ENCODE assay signal across 14 mouse cellular contexts in the genomic region with DNA sequence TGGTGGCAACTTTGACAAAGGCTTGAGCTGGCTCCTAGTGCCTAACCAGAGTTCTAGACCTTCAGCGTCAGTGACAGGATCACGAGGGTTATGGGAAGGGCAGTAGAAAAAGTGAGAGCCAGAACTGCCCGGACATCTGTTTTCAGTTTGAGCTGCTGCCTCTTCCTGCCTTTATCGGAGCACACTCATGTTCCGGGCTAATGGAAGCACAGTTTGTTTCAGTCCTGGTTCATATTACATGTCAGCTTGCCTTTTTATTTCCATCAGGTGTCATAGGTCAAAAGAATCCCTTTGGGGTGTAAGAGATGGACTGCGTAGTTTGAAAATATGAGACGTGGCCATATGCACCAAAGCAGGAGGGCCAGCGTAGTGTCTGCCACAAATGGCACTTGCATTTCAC.
DNase-seq lines count a peak whose midpoint lies in the region; ATAC-seq and TF ChIP-seq lines count a peak whose summit lies in the region.
"Had no signal": no experiment of that assay in that cellular context is flagged by ENCODE, and none has a peak within 500 bp of the region (broad histone marks: within the 10 kb centered on the region; RNA-seq: fewer than 3 reads in every experiment).

No protein-coding gene starts in this region.

- H3K4me2 ChIP-seq in heart, embryonic 13.5 days: no peak overlapping the region
- no peak overlapping the region for H3K4me2 ChIP-seq in stomach, embryonic 14.5 days (replicated peaks; ENCODE audit: low read depth, low read length)
- no peak overlapping the region for H3K4me2 ChIP-seq in stomach, postnatal 0 days (replicated peaks; ENCODE audit: low read depth)
- H3K4me2 ChIP-seq in heart, postnatal 0 days (ENCODE audit: low read depth, low read length): no peak overlapping the region
- H3K4me2 ChIP-seq: hindbrain, embryonic 15.5 days had no signal

- TF ChIP-seq EP300 in stomach, postnatal 0 days (optimal IDR thresholded peaks at IDR 0.05): no peak
- no peak for TF ChIP-seq EP300 in heart, postnatal 0 days (IDR thresholded peaks at IDR 0.05; ENCODE audit: low read depth)

- H3K36me3 ChIP-seq in heart, embryonic 13.5 days: no peaks in the 10 kb centered on the region
- no peaks in the 10 kb centered on the region for H3K36me3 ChIP-seq in stomach, embryonic 14.5 days (ENCODE audit: control insufficient read depth, insufficient read depth, low read length)
- H3K36me3 ChIP-seq in stomach, postnatal 0 days (ENCODE audit: control insufficient read depth, insufficient read depth, low read length): no peaks in the 10 kb centered on the region
- no peaks in the 10 kb centered on the region for H3K36me3 ChIP-seq in heart, postnatal 0 days (replicated peaks; ENCODE audit: control insufficient read depth, insufficient read depth, low read length)
- H3K36me3 ChIP-seq: hindbrain, embryonic 15.5 days had no signal

- peaks cover 36% of the 10 kb centered on the region for H3K4me1 ChIP-seq in heart, embryonic 13.5 days
- H3K4me1 ChIP-seq in stomach, embryonic 14.5 days (ENCODE audit: control insufficient read depth, insufficient read depth, low read length): peaks cover 10% of the 10 kb centered on the region
- no peaks in the 10 kb centered on the region for H3K4me1 ChIP-seq in stomach, postnatal 0 days (replicated peaks; ENCODE audit: control insufficient read depth, insufficient read depth)
- H3K4me1 ChIP-seq in heart, postnatal 0 days (ENCODE audit: control insufficient read depth, insufficient read depth): no peaks in the 10 kb centered on the region
- H3K4me1 ChIP-seq: megakaryocyte, embryonic 14.5 days had no signal

- TF ChIP-seq CTCF in stomach, postnatal 0 days (IDR thresholded peaks at IDR 0.05; ENCODE audit: low read depth): no peak
- no peak for TF ChIP-seq CTCF in heart, postnatal 0 days (IDR thresholded peaks at IDR 0.05; ENCODE audit: low read depth)

- intact Hi-C loops in left cerebral cortex, postnatal 10 days (cut with DNase I): loop anchor here (10.0 kb wide), 1 partner anchor 535 kb away; no protein-coding TSS in a partner anchor

- no peak overlapping the region for H3K4me3 ChIP-seq in heart, embryonic 13.5 days
- no peak overlapping the region for H3K4me3 ChIP-seq in stomach, embryonic 14.5 days (ENCODE audit: low read depth, low read length)
- no peak overlapping the region for H3K4me3 ChIP-seq in stomach, postnatal 0 days (ENCODE audit: low read depth, low read length)
- H3K4me3 ChIP-seq in heart, postnatal 0 days (ENCODE audit: low read depth, low read length): no peak overlapping the region
- H3K4me3 ChIP-seq: erythroblast, embryonic 14.5 days; hindbrain, embryonic 15.5 days; megakaryocyte, embryonic 14.5 days had no signal

- ATAC-seq in heart, embryonic 13.5 days (ENCODE audit: extremely low read depth, insufficient number of reproducible peaks, low FRiP score, low TSS enrichment): no peak
- no peak for ATAC-seq in stomach, embryonic 14.5 days (ENCODE audit: insufficient number of reproducible peaks, insufficient read depth, low FRiP score, low read depth)
- ATAC-seq in stomach, postnatal 0 days (ENCODE audit: low FRiP score, low TSS enrichment): no peak
- peak; percentile 20; the same call in 1 of the 2 replicates for ATAC-seq in heart, postnatal 0 days (ENCODE audit: insufficient read depth, low read depth)

- peaks cover 11% of the 10 kb centered on the region for H3K27me3 ChIP-seq in heart, embryonic 13.5 days (replicated peaks)
- H3K27me3 ChIP-seq in stomach, embryonic 14.5 days (ENCODE audit: control insufficient read depth, insufficient read depth, low read length): no peaks in the 10 kb centered on the region
- no peaks in the 10 kb centered on the region for H3K27me3 ChIP-seq in stomach, postnatal 0 days (ENCODE audit: control insufficient read depth, insufficient read depth, low read length)
- H3K27me3 ChIP-seq in heart, postnatal 0 days (ENCODE audit: control insufficient read depth, insufficient read depth, low read length): no peaks in the 10 kb centered on the region
- H3K27me3 ChIP-seq: hindbrain, embryonic 15.5 days had no signal

- no peaks in the 10 kb centered on the region for H3K9me3 ChIP-seq in heart, embryonic 13.5 days
- no peaks in the 10 kb centered on the region for H3K9me3 ChIP-seq in stomach, embryonic 14.5 days (ENCODE audit: control insufficient read depth, low read depth, low read length)
- H3K9me3 ChIP-seq in stomach, postnatal 0 days (ENCODE audit: control insufficient read depth, low read length): no peaks in the 10 kb centered on the region
- H3K9me3 ChIP-seq in heart, postnatal 0 days (replicated peaks; ENCODE audit: control insufficient read depth, low read length): no peaks in the 10 kb centered on the region
- H3K9me3 ChIP-seq: hindbrain, embryonic 15.5 days; megakaryocyte, embryonic 14.5 days had no signal

- no peak overlapping the region for H3K9ac ChIP-seq in heart, embryonic 13.5 days
- no peak overlapping the region for H3K9ac ChIP-seq in stomach, embryonic 14.5 days (replicated peaks; ENCODE audit: low read depth, low read length)
- H3K9ac ChIP-seq in stomach, postnatal 0 days (ENCODE audit: low read length): no peak overlapping the region
- no peak overlapping the region for H3K9ac ChIP-seq in heart, postnatal 0 days (replicated peaks; ENCODE audit: low read depth, low read length)
- H3K9ac ChIP-seq: hindbrain, embryonic 15.5 days had no signal

- WGBS in heart, embryonic 13.5 days: 66% methylated on average over 8 of the region's 8 CpGs
- 40% methylated on average over 8 of the region's 8 CpGs for WGBS in stomach, embryonic 14.5 days
- WGBS in stomach, postnatal 0 days: 53% methylated on average over 8 of the region's 8 CpGs
- 62% methylated on average over 8 of the region's 8 CpGs for WGBS in heart, postnatal 0 days

- H3K27ac ChIP-seq in heart, embryonic 13.5 days (replicated peaks): 0 out of 2 replicates have a peak overlapping the region, but pooled peaks have one; percentile 8
- 0 out of 2 replicates have a peak overlapping the region, but pooled peaks have one; percentile 24 for H3K27ac ChIP-seq in stomach, embryonic 14.5 days (ENCODE audit: low read length)
- no peak overlapping the region for H3K27ac ChIP-seq in stomach, postnatal 0 days (replicated peaks)
- H3K27ac ChIP-seq in heart, postnatal 0 days (ENCODE audit: low read depth): no peak overlapping the region
- H3K27ac ChIP-seq: hindbrain, embryonic 15.5 days had no signal

- no peak for DNase-seq in heart, postnatal 4 days
- DNase-seq in stomach, postnatal 0 days (ENCODE audit: low spot score): no peak
- no peak for DNase-seq in heart, postnatal 0 days (ENCODE audit: low spot score)
- DNase-seq in adrenal gland, postnatal 36 days: no peak
- DNase-seq in left cerebral cortex, postnatal 10 days (ENCODE audit: extremely low spot score in 1 of 2, low spot score in 2 of 2): no peak
- DNase-seq: cerebellum, adult 8-10 months; gastrocnemius, postnatal 10 days; kidney, adult 9 months; liver had no signal

Comparison
In these comparisons a context has a peak if more than half of its experiments do, and no peak if none do; other contexts are left out.
1. H3K27ac ChIP-seq: peak in heart, embryonic 13.5 days (single experiment) and stomach, embryonic 14.5 days (single experiment); none in stomach, postnatal 0 days (single experiment) and heart, postnatal 0 days (single experiment).